Mouse (Mus musculus): ENCODE data around the gene Nup98. TPM values are rescaled to one million over a fixed set of nuclear protein-coding genes. Genes with fewer than 3 reads are reported as not detected.

Gene Nup98
- polyA plus RNA-seq, 2 experiments, result 8.8 to 16.3 TPM

GRCm38 (mm10) chr7:102104126-102104525, 105.8 kb downstream of the Nup98 start:
- H3K27ac ChIP-seq, result no peak overlapping the region
- no peaks in the 10 kb centered on the region; the same call in 1 of the 2 replicates for H3K27me3 ChIP-seq (ENCODE audit: control insufficient read depth, insufficient read depth, low read length)
- WGBS (ENCODE audit: insufficient replicate concordance), result 60% methylated on average over 5 of the region's 5 CpGs
- no peak overlapping the region for H3K4me2 ChIP-seq (ENCODE audit: low read depth)
- ATAC-seq (ENCODE audit: insufficient read depth), result no peak
- no peak for DNase-seq (ENCODE audit: low read depth in 3 of 3, low spot score in 3 of 3)
- no peak overlapping the region for H3K9ac ChIP-seq (replicated peaks)
- H3K4me3 ChIP-seq (ENCODE audit: insufficient read depth in 1 of 2, low read depth in 2 of 2, low read length in 2 of 2), result no peak overlapping the region
- H3K36me3 ChIP-seq (replicated peaks; ENCODE audit: control insufficient read depth, insufficient read depth, low read depth), result no peaks in the 10 kb centered on the region
- H3K9me3 ChIP-seq (ENCODE audit: control insufficient read depth, low read length), result no peaks in the 10 kb centered on the region
- H3K4me1 ChIP-seq (replicated peaks; ENCODE audit: control insufficient read depth in 2 of 2, insufficient read depth in 2 of 2, low read length in 1 of 2), result peaks cover 10 to 30% of the 10 kb centered on the region in 2 experiments
- TF ChIP-seq EP300 (IDR thresholded peaks at IDR 0.05; ENCODE audit: low read depth) (no peak), CTCF (IDR thresholded peaks at IDR 0.05; ENCODE audit: low read depth) (no peak)

GRCm38 (mm10) chr7:102103555-102103954, 106.4 kb downstream of the Nup98 start:
- ATAC-seq (ENCODE audit: insufficient read depth), result peak; percentile 76
- 23% methylated on average over 2 of the region's 2 CpGs for WGBS (ENCODE audit: insufficient replicate concordance)
- H3K27me3 ChIP-seq (ENCODE audit: control insufficient read depth, insufficient read depth, low read length), result no peaks in the 10 kb centered on the region; the same call in none of the 2 replicates
- no peak overlapping the region for H3K4me2 ChIP-seq (ENCODE audit: low read depth)
- no peak overlapping the region for H3K4me3 ChIP-seq (ENCODE audit: insufficient read depth in 1 of 2, low read depth in 2 of 2, low read length in 2 of 2)
- no peak overlapping the region for H3K9ac ChIP-seq (replicated peaks)
- no peaks in the 10 kb centered on the region for H3K36me3 ChIP-seq (replicated peaks; ENCODE audit: control insufficient read depth, insufficient read depth, low read depth)
- no peaks in the 10 kb centered on the region for H3K9me3 ChIP-seq (ENCODE audit: control insufficient read depth, low read length)
- DNase-seq (ENCODE audit: low read depth in 3 of 3, low spot score in 3 of 3), result peak in 2 of 3 experiments; percentile 30 to 34
- no peak overlapping the region for H3K27ac ChIP-seq
- TF ChIP-seq EP300 (IDR thresholded peaks at IDR 0.05; ENCODE audit: low read depth) (peak; percentile 54), CTCF (IDR thresholded peaks at IDR 0.05; ENCODE audit: low read depth) (no peak)
- peaks cover 10 to 30% of the 10 kb centered on the region in 2 experiments for H3K4me1 ChIP-seq (replicated peaks; ENCODE audit: control insufficient read depth in 2 of 2, insufficient read depth in 2 of 2, low read length in 1 of 2)

- WGBS (ENCODE audit: insufficient replicate concordance), result 50% methylated on average over 6 of the region's 6 CpGs
- H3K4me1 ChIP-seq (replicated peaks; ENCODE audit: control insufficient read depth in 2 of 2, insufficient read depth in 2 of 2, low read length in 1 of 2), result peaks cover 10 to 30% of the 10 kb centered on the region in 2 experiments
- H3K36me3 ChIP-seq (replicated peaks; ENCODE audit: control insufficient read depth, insufficient read depth, low read depth), result no peaks in the 10 kb centered on the region
- no peak overlapping the region for H3K9ac ChIP-seq (replicated peaks)
- H3K27ac ChIP-seq, result no peak overlapping the region
- no peaks in the 10 kb centered on the region for H3K9me3 ChIP-seq (ENCODE audit: control insufficient read depth, low read length)
- TF ChIP-seq CTCF (IDR thresholded peaks at IDR 0.05; ENCODE audit: low read depth) (no peak), EP300 (IDR thresholded peaks at IDR 0.05; ENCODE audit: low read depth) (no peak)
- no peak for ATAC-seq (ENCODE audit: insufficient read depth)
- no peak overlapping the region for H3K4me2 ChIP-seq (ENCODE audit: low read depth)
- no peak for DNase-seq (ENCODE audit: low read depth in 3 of 3, low spot score in 3 of 3)
- H3K4me3 ChIP-seq (ENCODE audit: insufficient read depth in 1 of 2, low read depth in 2 of 2, low read length in 2 of 2), result no peak overlapping the region
- no peaks in the 10 kb centered on the region; the same call in none of the 2 replicates for H3K27me3 ChIP-seq (ENCODE audit: control insufficient read depth, insufficient read depth, low read length)
Observed at GRCm38 (mm10) chr7:102102696-102103095, 107.3 kb downstream of the Nup98 start.

- Histone ChIP-seq H3K4me1 (replicated peaks; ENCODE audit: control insufficient read depth in 2 of 2, insufficient read depth in 2 of 2, low read length in 1 of 2) (peaks cover 10 to 30% of the 10 kb centered on the region in 2 experiments), H3K36me3 (replicated peaks; ENCODE audit: control insufficient read depth, insufficient read depth, low read depth) (no peaks in the 10 kb centered on the region), H3K27me3 (ENCODE audit: control insufficient read depth, insufficient read depth, low read length) (no peaks in the 10 kb centered on the region; the same call in none of the 2 replicates), H3K4me2 (ENCODE audit: low read depth) (no peak overlapping the region), H3K9me3 (ENCODE audit: control insufficient read depth, low read length) (no peaks in the 10 kb centered on the region), H3K4me3 (ENCODE audit: insufficient read depth in 1 of 2, low read depth in 2 of 2, low read length in 2 of 2) (no peak overlapping the region), H3K27ac (no peak overlapping the region), H3K9ac (replicated peaks) (no peak overlapping the region)
- DNase-seq (ENCODE audit: low read depth in 3 of 3, low spot score in 3 of 3) (no peak), ATAC-seq (ENCODE audit: insufficient read depth) (no peak)
- WGBS (ENCODE audit: insufficient replicate concordance), result 63% methylated on average over 8 of the region's 8 CpGs
- TF ChIP-seq CTCF (IDR thresholded peaks at IDR 0.05; ENCODE audit: low read depth) (no peak), EP300 (IDR thresholded peaks at IDR 0.05; ENCODE audit: low read depth) (no peak)
Observed at GRCm38 (mm10) chr7:102102241-102102640, 107.7 kb downstream of the Nup98 start.

- no peaks in the 10 kb centered on the region for H3K36me3 ChIP-seq (replicated peaks; ENCODE audit: control insufficient read depth, insufficient read depth, low read depth)
- H3K4me2 ChIP-seq (ENCODE audit: low read depth), result peak within 1 kb of the TSS; percentile 75; the same call in 1 of the 2 replicates
- no peak within 1 kb of the TSS for H3K9ac ChIP-seq (replicated peaks)
- no peaks in the 10 kb centered on the region; the same call in none of the 2 replicates for H3K27me3 ChIP-seq (ENCODE audit: control insufficient read depth, insufficient read depth, low read length)
- DNase-seq (ENCODE audit: low read depth in 3 of 3, low spot score in 3 of 3) (no peak), ATAC-seq (ENCODE audit: insufficient read depth) (no peak)
- no peaks in the 10 kb centered on the region for H3K9me3 ChIP-seq (ENCODE audit: control insufficient read depth, low read length)
- H3K4me1 ChIP-seq (replicated peaks; ENCODE audit: control insufficient read depth in 2 of 2, insufficient read depth in 2 of 2, low read length in 1 of 2), result peaks cover 10 to 30% of the 10 kb centered on the region in 2 experiments
- H3K27ac ChIP-seq, result no peak within 1 kb of the TSS
- H3K4me3 ChIP-seq (ENCODE audit: insufficient read depth in 1 of 2, low read depth in 2 of 2, low read length in 2 of 2), result no peak within 1 kb of the TSS
- 60% methylated on average over 5 of the region's 5 CpGs for WGBS (ENCODE audit: insufficient replicate concordance)
- no peak for TF ChIP-seq CTCF (IDR thresholded peaks at IDR 0.05; ENCODE audit: low read depth)
- TF ChIP-seq EP300 (IDR thresholded peaks at IDR 0.05; ENCODE audit: low read depth), result no peak
Observed at GRCm38 (mm10) chr7:102101487-102101886, 108.5 kb downstream of the Nup98 start, which contains the start of gene Art1. Gene Art1, plus strand, starts transcription at chr7:102101743.

Measured in liver, embryonic 14.5 days (tissue).